Mouse (Mus musculus) hindbrain, embryonic 16.5 days (tissue): ENCODE data around the gene Bex3. TPM values are rescaled to one million over a fixed set of nuclear protein-coding genes. Genes with fewer than 3 reads are reported as not detected.

Source experiments
- ATAC-seq: fragments of 200-750 bp; cut with Nextera tagmentation; 2 replicates; pipeline ENCODE4 v1.8.0; 2017; ENCODE audit warnings: moderate TSS enrichment, moderate library complexity
- H3K27ac ChIP-seq: fragments of 300-500 bp; sonication (generic); 2 replicates; pipeline ENCODE4 v1.5.1; 2014; ENCODE audit warnings: low read depth, mild to moderate bottlenecking, control low read depth, low read length, moderate library complexity
- H3K27me3 ChIP-seq: fragments of 300-500 bp; sonication (generic); replicated peaks from 2 replicates; pipeline ENCODE4 v1.6.1; 2014; ENCODE audit warnings: low read length; ENCODE audit not compliant: control insufficient read depth, insufficient read depth
- H3K36me3 ChIP-seq: fragments of 300-500 bp; sonication (generic); 2 replicates; pipeline ENCODE4 v1.6.1; 2014; ENCODE audit warnings: mild to moderate bottlenecking, low read length, moderate library complexity, mixed read lengths; ENCODE audit not compliant: control insufficient read depth, insufficient read depth
- H3K4me1 ChIP-seq: fragments of 300-500 bp; sonication (generic); 2 replicates; pipeline ENCODE4 v1.6.1; 2014; ENCODE audit warnings: low read depth, low read length; ENCODE audit not compliant: control insufficient read depth, insufficient read depth
- H3K4me2 ChIP-seq: fragments of 300-500 bp; sonication (generic); 2 replicates; pipeline ENCODE4 v1.6.1; 2014; ENCODE audit warnings: mild to moderate bottlenecking, low read length, control low read depth, moderate library complexity
- H3K4me3 ChIP-seq: fragments of 300-500 bp; sonication (generic); 2 replicates; pipeline ENCODE4 v1.5.1; 2014; ENCODE audit warnings: mild to moderate bottlenecking, low read length, control low read depth, moderate library complexity
- H3K9ac ChIP-seq: fragments of 300-500 bp; sonication (generic); 2 replicates; pipeline ENCODE4 v1.6.1; 2014; ENCODE audit warnings: low read depth, mild to moderate bottlenecking, control low read depth, low read length, moderate library complexity
- H3K9me3 ChIP-seq: fragments of 300-500 bp; sonication (generic); 2 replicates; pipeline ENCODE4 v1.6.1; 2014; ENCODE audit warnings: mild to moderate bottlenecking, low read length, moderate library complexity; ENCODE audit not compliant: control insufficient read depth
- WGBS: fragments of 180-500 bp; shearing (Covaris S2); extraction: QIAGEN DNeasy Blood & Tissue Kit; methylation state at CpG from one replicate; pipeline ENCODE4 v1.1.7; 2014; 5-methylcytosine and 5-hydroxymethylcytosine counted together
- polyA plus RNA-seq: library from polyadenylated mRNA; unstranded; fragments of >200 nt; fragmentation: Nextera tagmentation; extraction: Ambion mirVana; gene quantifications from 2 replicates; pipeline ENCODE4 v1.2.1, GENCODE M21; 2015

The Bex3 gene
- polyA plus RNA-seq, 1 experiment from 2014 or later: 810 TPM

DNA sequence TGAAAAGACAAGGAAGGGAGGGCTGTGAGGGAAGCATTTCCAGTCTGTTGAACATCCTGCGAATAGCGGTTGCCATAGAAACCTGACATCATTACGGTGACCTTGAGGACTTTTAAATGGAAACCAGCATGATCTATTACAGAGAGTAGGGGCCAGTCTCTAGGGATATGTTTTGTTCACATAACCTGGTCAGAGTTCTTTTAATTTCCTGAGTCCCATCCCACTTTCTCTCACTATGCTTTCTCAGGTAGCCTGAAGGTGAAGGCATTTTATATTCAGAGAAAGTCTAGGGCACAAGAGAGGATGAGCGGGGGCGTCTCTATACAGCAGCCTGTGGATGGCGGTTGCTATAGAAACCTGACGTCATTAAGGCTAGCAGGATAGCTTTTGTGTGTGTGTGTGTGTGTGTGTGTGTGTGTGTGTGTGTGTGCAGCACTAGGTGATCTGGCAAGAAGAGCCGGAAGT, 20.8 kb downstream of the Bex3 start:
- 18% methylated on average over 8 of the region's 8 CpGs for WGBS

GRCm38 (mm10) chrX:136304295-136304694, 34.2 kb downstream of the Bex3 start:
- H3K9ac ChIP-seq: no peak overlapping the region
- no peaks in the 10 kb centered on the region for H3K4me1 ChIP-seq
- no peaks in the 10 kb centered on the region for H3K36me3 ChIP-seq
- no peaks in the 10 kb centered on the region for H3K9me3 ChIP-seq
- H3K4me3 ChIP-seq: no peak overlapping the region
- no peaks in the 10 kb centered on the region for H3K27me3 ChIP-seq
- H3K27ac ChIP-seq: no peak overlapping the region
- no peak for ATAC-seq
- no peak overlapping the region for H3K4me2 ChIP-seq

More for the DNA sequence above, 20.8 kb downstream of the Bex3 start:
- Histone ChIP-seq H3K27me3 (no peaks in the 10 kb centered on the region), H3K36me3 (no peaks in the 10 kb centered on the region), H3K27ac (peak overlapping the region; percentile 73), H3K4me1 (no peaks in the 10 kb centered on the region), H3K4me3 (no peak overlapping the region; the same call in 1 of the 2 replicates), H3K9me3 (no peaks in the 10 kb centered on the region), H3K9ac (no peak overlapping the region), H3K4me2 (peak overlapping the region; percentile 49)
- peak; percentile 98 for ATAC-seq

DNA sequence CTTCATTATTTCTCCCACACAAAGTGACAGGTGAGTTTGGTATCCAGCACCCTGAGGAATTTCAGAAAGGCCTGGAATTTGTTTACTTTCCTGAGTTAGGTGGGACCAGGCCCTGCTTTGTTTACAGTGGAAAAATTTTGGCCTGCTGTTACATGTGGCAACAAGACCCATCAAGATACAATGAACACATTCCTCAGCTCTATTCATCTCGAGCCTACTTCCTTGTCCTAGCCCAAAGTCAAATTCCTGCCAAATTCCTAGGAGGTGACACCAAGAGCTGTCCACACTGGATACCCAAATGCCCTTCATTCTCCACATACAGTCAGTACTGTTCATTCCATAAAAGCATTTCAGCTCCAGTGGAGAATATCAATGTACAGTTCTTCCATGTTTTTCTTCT, 36.1 kb downstream of the Bex3 start:
- WGBS: 7% methylated on average over 1 of the region's 1 CpGs
- H3K9ac ChIP-seq: no peak overlapping the region
- H3K9me3 ChIP-seq: no peaks in the 10 kb centered on the region
- H3K4me3 ChIP-seq: no peak overlapping the region
- ATAC-seq: no peak
- H3K4me2 ChIP-seq: no peak overlapping the region
- H3K27me3 ChIP-seq: no peaks in the 10 kb centered on the region
- no peaks in the 10 kb centered on the region for H3K36me3 ChIP-seq
- no peaks in the 10 kb centered on the region for H3K4me1 ChIP-seq
- no peak overlapping the region for H3K27ac ChIP-seq

DNA sequence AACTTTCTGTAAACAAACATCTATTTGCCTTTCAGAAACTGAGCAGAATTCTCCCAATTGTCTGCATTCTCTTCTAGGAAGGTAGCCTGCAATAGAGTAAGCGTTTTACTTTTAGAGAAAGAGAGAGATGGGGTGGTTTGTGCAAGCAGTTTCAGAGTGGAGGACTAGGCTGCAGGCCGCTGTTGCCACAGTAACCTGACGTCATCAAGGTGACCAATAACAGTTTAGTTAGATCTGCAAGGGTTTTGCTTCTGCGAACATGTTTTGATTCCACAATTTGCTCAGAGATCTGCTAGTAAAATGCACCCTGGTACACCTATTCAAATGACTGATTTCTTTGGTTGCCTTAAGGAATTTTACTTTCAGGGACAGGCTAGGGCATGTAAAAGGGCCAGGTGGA, 43.2 kb downstream of the Bex3 start:
- peak overlapping the region; percentile 34 for H3K4me2 ChIP-seq
- no peaks in the 10 kb centered on the region for H3K9me3 ChIP-seq
- ATAC-seq: peak; percentile 91
- no peaks in the 10 kb centered on the region for H3K36me3 ChIP-seq
- no peak overlapping the region for H3K4me3 ChIP-seq
- 39% methylated on average over 4 of the region's 4 CpGs for WGBS
- H3K27me3 ChIP-seq: no peaks in the 10 kb centered on the region
- no peak overlapping the region for H3K9ac ChIP-seq
- peak overlapping the region; percentile 68 for H3K27ac ChIP-seq
- H3K4me1 ChIP-seq: no peaks in the 10 kb centered on the region; the same call in 1 of the 2 replicates

- peak; percentile 76 for ATAC-seq
- Histone ChIP-seq H3K27ac (peak overlapping the region; percentile 68), H3K27me3 (no peaks in the 10 kb centered on the region), H3K36me3 (no peaks in the 10 kb centered on the region), H3K4me2 (peak overlapping the region; percentile 34), H3K9me3 (no peaks in the 10 kb centered on the region), H3K4me1 (no peaks in the 10 kb centered on the region; the same call in 1 of the 2 replicates), H3K4me3 (no peak overlapping the region), H3K9ac (no peak overlapping the region)
- WGBS: 34% methylated on average over 8 of the region's 8 CpGs
Observed at GRCm38 (mm10) chrX:136313792-136314564, 43.9 kb downstream of the Bex3 start.

GRCm38 (mm10) chrX:136319953-136320352, 49.9 kb downstream of the Bex3 start:
- no peaks in the 10 kb centered on the region for H3K27me3 ChIP-seq
- no peaks in the 10 kb centered on the region for H3K9me3 ChIP-seq
- WGBS: 81% methylated on average over 4 of the region's 4 CpGs
- no peaks in the 10 kb centered on the region for H3K36me3 ChIP-seq
- ATAC-seq: no peak
- H3K4me1 ChIP-seq: no peaks in the 10 kb centered on the region
- H3K4me3 ChIP-seq: no peak overlapping the region
- no peak overlapping the region for H3K27ac ChIP-seq
- H3K9ac ChIP-seq: no peak overlapping the region
- H3K4me2 ChIP-seq: no peak overlapping the region

Other genes starting within 250 kb of the Bex3 start
- 148 and 179 TPM in 2 replicates for gene Arxes1, start 236.9 kb upstream of the Bex3 start, polyA plus RNA-seq
- 784 and 846 TPM in 2 replicates for gene Bex2, start 202.0 kb upstream of the Bex3 start, polyA plus RNA-seq
- gene Nxf3, start 185.0 kb upstream of the Bex3 start, polyA plus RNA-seq: not detected in 2 replicates
- 137 and 140 TPM in 2 replicates for gene Bex4, start 131.3 kb upstream of the Bex3 start, polyA plus RNA-seq
- 121 and 134 TPM in 2 replicates for gene Tceal8, start 97.9 kb upstream of the Bex3 start, polyA plus RNA-seq
- 37.8 and 39.5 TPM in 2 replicates for gene Tceal5, start 66.4 kb upstream of the Bex3 start, polyA plus RNA-seq
- gene Tceal7, start 55.5 kb upstream of the Bex3 start, polyA plus RNA-seq: 2.9 and 14.2 TPM in 2 replicates
- gene Bex1, start 54.7 kb upstream of the Bex3 start, polyA plus RNA-seq: 273 and 301 TPM in 2 replicates
- gene Tceal9, start 25.2 kb upstream of the Bex3 start, polyA plus RNA-seq: 226 and 232 TPM in 2 replicates
- not detected in 2 replicates for gene Kir3dl1, start 247.7 kb downstream of the Bex3 start, polyA plus RNA-seq